Mouse (Mus musculus): ENCODE data around the gene Ccnb1ip1.

GRCm38 (mm10) chr14:50855788-50856187, 48.3 kb upstream of the Ccnb1ip1 start:
- no peak for TF ChIP-seq POLR2A (IDR thresholded peaks at IDR 0.05; ENCODE audit: low read depth, low read length)
- TF ChIP-seq CTCF (IDR thresholded peaks at IDR 0.05; ENCODE audit: extremely low read depth, insufficient read length, insufficient replicate concordance, low read depth, low read length), result no peak
